Mouse (Mus musculus) bone marrow, adult 2 months (tissue): ENCODE results near the gene Hcst. TPM values are rescaled to one million over a fixed set of nuclear protein-coding genes. Genes with fewer than 3 reads are reported as not detected.

Source experiments
- H3K27ac ChIP-seq: fragments of 200-500 bp; 2 replicates; pipeline ENCODE4 v1.5.1; 2012; ENCODE audit warnings: low read depth, mild to moderate bottlenecking, control low read depth, inconsistent platforms, low read length; ENCODE audit not compliant: control insufficient read depth, poor library complexity, insufficient read depth
- H3K4me1 ChIP-seq: fragments of 200-500 bp; 2 replicates; pipeline ENCODE4 v1.6.1; 2011; ENCODE audit warnings: low read length; ENCODE audit not compliant: control insufficient read depth, insufficient read depth
- H3K4me3 ChIP-seq: fragments of 200-500 bp; replicated peaks from 2 replicates; pipeline ENCODE3; 2011; ENCODE audit warnings: mild to moderate bottlenecking, low read depth, low read length, control low read depth; ENCODE audit not compliant: control insufficient read depth
- CTCF ChIP-seq: fragments of 200-500 bp; IDR thresholded peaks from 2 replicates; pipeline ENCODE4 v1.5.1; 2011; ENCODE audit warnings: low read length, control low read depth; ENCODE audit not compliant: control insufficient read depth, insufficient read depth
- POLR2A ChIP-seq: fragments of 200-500 bp; IDR thresholded peaks from 2 replicates; pipeline ENCODE4 v1.6.1; 2011; ENCODE audit warnings: low read depth, mild to moderate bottlenecking, control low read depth, low read length, borderline replicate concordance; ENCODE audit not compliant: control insufficient read depth
- WGBS: fragments of 180-500 bp; shearing (Covaris S2); methylation state at CpG from one replicate; pipeline ENCODE4 v1.1.7; 2018; 5-methylcytosine and 5-hydroxymethylcytosine counted together
- polyA plus RNA-seq: library from polyadenylated mRNA; stranded (reverse); fragments of >200 nt; gene quantifications from 2 replicates; pipeline ENCODE4 v1.2.4, GENCODE M21; 2011; ENCODE audit warnings: low replicate concordance; ENCODE audit not compliant: missing spikeins, insufficient read depth, insufficient read length

The Hcst gene
- 47.8 and 107 TPM in 2 replicates for polyA plus RNA-seq

DNA sequence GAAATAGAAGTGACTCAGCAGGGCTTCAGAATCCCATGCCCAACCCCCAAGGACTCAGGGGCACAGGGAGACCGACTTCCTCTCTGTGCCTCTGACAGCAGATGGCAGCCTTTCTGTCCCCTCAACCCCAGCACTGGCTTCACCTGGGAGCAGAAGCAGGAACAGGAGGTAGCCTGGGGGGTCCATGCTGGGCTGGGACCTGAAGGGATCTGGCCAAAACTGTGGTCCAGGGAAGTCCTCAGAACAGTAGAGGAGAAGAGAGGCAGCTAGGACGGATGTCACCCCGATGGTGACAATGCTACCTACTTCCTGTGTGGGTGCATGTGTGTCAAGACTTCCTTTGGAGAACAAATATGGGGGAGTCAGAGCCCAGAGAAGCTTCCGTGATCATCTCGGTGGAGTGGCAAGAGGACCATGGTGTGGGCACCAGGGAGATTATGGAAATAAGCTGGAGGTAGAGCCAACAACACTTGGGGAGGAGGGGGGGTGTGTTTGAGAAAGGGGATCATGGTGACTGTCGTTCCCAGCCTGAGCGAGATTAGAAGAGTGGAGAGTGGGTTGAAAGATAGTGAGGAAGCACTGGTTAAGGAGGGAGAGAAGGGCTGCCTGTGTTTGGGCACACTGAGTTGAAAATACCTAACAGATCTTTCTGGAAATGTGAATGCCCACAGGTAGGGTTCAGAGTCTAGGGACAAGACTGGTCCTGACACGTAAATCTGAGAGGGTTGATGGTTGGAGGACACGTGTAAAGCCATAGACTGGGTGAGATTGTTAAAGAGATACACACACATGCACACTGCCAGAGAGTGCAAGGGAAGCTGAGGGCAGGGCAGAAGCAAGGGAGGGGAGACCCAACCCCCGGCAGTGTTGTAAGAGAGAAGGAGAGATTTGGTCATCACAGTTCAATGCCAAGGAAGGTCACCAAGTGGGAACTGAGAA lies at the start of gene Hcst:
Gene Hcst, minus strand, starts transcription at position 294 of the 939 bp plus-strand sequence.
- Histone ChIP-seq H3K4me3 (peak within 1 kb of the TSS; percentile 58), H3K27ac (peak within 1 kb of the TSS; percentile 94), H3K4me1 (peaks cover 2% of the 10 kb centered on the region; the same call in 1 of the 2 replicates)
- peak; percentile 43; the same call in 1 of the 2 replicates for TF ChIP-seq POLR2A
- TF ChIP-seq CTCF, result 0 out of 2 replicates have a peak, but pooled peaks have one; percentile 19
- 2% methylated on average over 10 of the region's 10 CpGs for WGBS

- Histone ChIP-seq H3K4me3 (no peak overlapping the region), H3K27ac (no peak overlapping the region), H3K4me1 (no peaks in the 10 kb centered on the region)
- TF ChIP-seq POLR2A (no peak), CTCF (no peak)
- WGBS, result 21% methylated on average over 6 of the region's 6 CpGs
Measured at GRCm38 (mm10) chr7:30464816-30465300, 45.2 kb upstream of the Hcst start.

DNA sequence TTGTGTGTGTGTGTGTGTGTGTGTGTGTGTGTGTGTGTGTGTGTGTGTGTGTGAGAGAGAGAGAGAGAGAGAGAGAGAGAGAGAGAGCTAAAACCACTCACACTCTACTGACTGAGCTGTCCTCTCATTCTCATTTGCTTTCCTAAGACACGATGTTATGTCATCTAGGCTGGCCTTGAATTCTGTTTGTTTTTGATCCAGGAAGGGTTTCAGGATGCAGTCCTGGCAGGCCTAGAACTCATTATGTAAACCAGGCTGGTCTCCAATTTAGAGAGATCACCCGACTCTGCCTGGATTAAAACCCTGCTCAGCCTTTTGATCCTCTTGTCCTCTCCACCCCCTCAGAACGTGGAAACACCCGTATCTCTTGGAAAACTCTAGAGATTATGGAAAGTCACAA lies 44.3 kb upstream of the Hcst start:
- WGBS, result 22% methylated on average over 4 of the region's 4 CpGs
- no peaks in the 10 kb centered on the region for H3K4me1 ChIP-seq
- TF ChIP-seq CTCF, result no peak
- TF ChIP-seq POLR2A, result no peak
- no peak overlapping the region for H3K27ac ChIP-seq
- H3K4me3 ChIP-seq, result no peak overlapping the region

DNA sequence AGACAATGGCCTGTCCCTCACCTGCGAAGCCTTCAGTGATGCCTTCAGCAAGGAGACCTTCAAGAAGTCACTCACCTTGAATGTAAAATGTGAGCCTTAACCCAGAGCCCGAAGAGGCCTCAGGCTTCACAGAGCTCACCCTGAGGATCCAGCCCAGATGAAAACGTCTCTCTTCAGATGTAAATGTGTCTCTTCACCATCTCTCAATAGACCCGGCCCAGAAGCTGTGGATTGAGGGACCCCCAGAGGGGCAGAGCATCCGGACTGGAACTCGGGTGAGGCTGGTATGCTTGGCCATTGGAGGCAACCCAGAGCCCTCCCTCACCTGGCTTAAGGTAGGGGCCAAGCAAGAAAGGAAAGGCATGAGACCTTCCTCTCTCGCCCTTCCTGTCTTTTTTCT lies 43.9 kb upstream of the Hcst start:
- no peak overlapping the region for H3K27ac ChIP-seq
- 42% methylated on average over 7 of the region's 7 CpGs for WGBS
- H3K4me1 ChIP-seq, result no peaks in the 10 kb centered on the region
- TF ChIP-seq CTCF (no peak), POLR2A (no peak)
- no peak overlapping the region for H3K4me3 ChIP-seq

DNA sequence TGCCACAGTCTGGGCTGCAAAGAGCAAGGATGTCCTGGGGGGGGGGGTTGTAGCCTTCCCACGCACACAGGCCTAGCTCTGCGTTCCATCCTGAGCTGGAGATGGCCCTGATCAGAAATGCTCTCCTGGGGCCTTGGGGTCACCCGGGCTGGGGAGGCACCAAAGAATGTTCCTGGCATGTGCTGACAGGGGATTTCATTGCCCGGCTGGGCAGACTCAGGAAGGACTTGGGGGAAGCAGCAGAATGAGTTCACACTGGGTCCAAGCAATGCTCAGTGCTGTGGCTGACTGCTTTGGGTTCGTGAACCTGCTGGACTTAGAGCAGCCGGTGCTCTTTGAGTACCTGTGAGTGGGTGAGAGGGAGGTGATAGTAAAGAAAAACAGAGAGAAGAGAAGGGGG lies 39.8 kb upstream of the Hcst start:
- no peak for TF ChIP-seq CTCF
- TF ChIP-seq POLR2A, result no peak
- Histone ChIP-seq H3K4me3 (no peak overlapping the region), H3K4me1 (no peaks in the 10 kb centered on the region), H3K27ac (no peak overlapping the region)
- 32% methylated on average over 6 of the region's 6 CpGs for WGBS

DNA sequence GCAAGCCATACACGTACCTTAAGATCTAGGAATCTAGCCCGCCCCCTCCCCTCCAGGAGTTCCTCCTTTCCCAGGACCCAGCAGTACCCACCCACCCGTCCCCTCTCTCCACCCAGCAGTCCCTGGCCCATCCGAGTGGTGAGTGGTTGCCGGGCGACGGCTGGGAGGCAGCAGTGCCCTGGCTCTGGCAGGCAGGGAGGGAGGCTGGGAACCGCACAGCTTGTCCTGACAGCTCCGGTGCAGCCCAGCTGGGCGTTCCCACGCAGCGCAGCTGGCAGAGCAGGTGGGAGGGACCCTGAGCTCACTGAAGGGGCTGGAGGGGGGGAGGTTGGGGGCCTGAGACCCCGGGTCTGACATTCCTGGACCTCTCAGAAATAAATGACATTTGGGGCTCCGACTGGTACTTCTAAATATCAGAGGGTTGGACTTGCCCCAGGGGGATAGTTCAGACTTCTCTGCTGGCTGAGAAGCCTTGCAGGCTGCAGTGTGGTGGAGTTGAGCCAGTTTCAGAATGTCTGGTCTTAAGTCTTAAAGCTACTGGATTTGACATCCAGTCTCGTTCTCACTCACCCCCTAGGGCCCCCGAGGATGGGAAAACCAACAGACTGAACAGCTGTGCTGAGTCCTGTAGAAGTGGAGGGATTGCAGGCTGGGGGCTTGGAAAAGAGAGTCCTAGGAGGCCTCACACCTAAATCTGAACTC lies 38.1 kb upstream of the Hcst start, which contains the start of the genes Kirrel2 and Nphs1:
Gene Kirrel2, minus strand, starts transcription at position 62 of the 702 bp plus-strand sequence.
Gene Nphs1, plus strand, starts transcription at position 687 of the 702 bp plus-strand sequence.
- Histone ChIP-seq H3K4me1 (peaks cover 1% of the 10 kb centered on the region; the same call in 1 of the 2 replicates), H3K27ac (no peak within 1 kb of the TSS), H3K4me3 (no peak within 1 kb of the TSS)
- TF ChIP-seq CTCF (no peak), POLR2A (no peak)
- 8% methylated on average over 16 of the region's 16 CpGs for WGBS

- peaks cover 1% of the 10 kb centered on the region; the same call in 1 of the 2 replicates for H3K4me1 ChIP-seq
- WGBS, result 6% methylated on average over 31 of the region's 31 CpGs
- no peak overlapping the region for H3K4me3 ChIP-seq
- TF ChIP-seq CTCF, result no peak
- TF ChIP-seq POLR2A, result no peak
- no peak overlapping the region for H3K27ac ChIP-seq
Measured at GRCm38 (mm10) chr7:30456911-30457628, 37.4 kb upstream of the Hcst start.
